Mouse (Mus musculus) hindbrain, embryonic 10.5 days (tissue): Measurements from ENCODE around the gene Cenph. TPM values are rescaled to one million over a fixed set of nuclear protein-coding genes. Genes with fewer than 3 reads are reported as not detected.
"Not testable (repeated sequence)": the region's sequence is repeated elsewhere in the genome, so short reads cannot be mapped to it uniquely, and the experiment has no call there.

ENCODE experiments used
- DNase-seq: peaks from one replicate; pipeline ENCODE4 v3.0.0-alpha.2; 2017; ENCODE audit warnings: low spot score
- H3K27ac ChIP-seq: fragments of 300-500 bp; sonication (generic); 2 replicates; pipeline ENCODE4 v1.5.1; 2016; ENCODE audit warnings: mild to moderate bottlenecking, moderate library complexity
- H3K27me3 ChIP-seq: fragments of 300-500 bp; sonication (generic); 2 replicates; pipeline ENCODE4 v1.6.1; 2016; ENCODE audit warnings: mild to moderate bottlenecking; ENCODE audit not compliant: poor library complexity, insufficient read depth, severe bottlenecking
- H3K36me3 ChIP-seq: fragments of 300-500 bp; sonication (generic); 2 replicates; pipeline ENCODE4 v1.6.1; 2016; ENCODE audit warnings: mild to moderate bottlenecking, moderate library complexity
- H3K4me1 ChIP-seq: fragments of 300-500 bp; sonication (generic); replicated peaks from 2 replicates; pipeline ENCODE4 v1.6.1; 2016; ENCODE audit warnings: mild to moderate bottlenecking
- H3K4me3 ChIP-seq: fragments of 300-500 bp; sonication (generic); 2 replicates; pipeline ENCODE4 v1.5.1; 2016; ENCODE audit warnings: mild to moderate bottlenecking, moderate library complexity
- H3K9me3 ChIP-seq: fragments of 300-500 bp; sonication (generic); 2 replicates; pipeline ENCODE4 v1.6.1; 2016; ENCODE audit warnings: mild to moderate bottlenecking, moderate library complexity
- WGBS: fragments of 180-500 bp; shearing (Covaris S2); methylation state at CpG from one replicate; pipeline ENCODE4 v1.1.7; 2016; 5-methylcytosine and 5-hydroxymethylcytosine counted together
- polyA plus RNA-seq: library from polyadenylated mRNA; unstranded; fragments of >200 nt; fragmentation: Nextera tagmentation; extraction: Ambion mirVana; gene quantifications from 2 replicates; pipeline ENCODE4 v1.2.1, GENCODE M21; 2016

Cenph gene
- polyA plus RNA-seq, 1 experiment from 2014 or later = 51.5 TPM

- Histone ChIP-seq H3K4me1 (peaks cover 14% of the 10 kb centered on the region), H3K9me3 (no peaks in the 10 kb centered on the region), H3K4me3 (no peak overlapping the region), H3K27ac (no peak overlapping the region), H3K27me3 (no peaks in the 10 kb centered on the region), H3K36me3 (peaks cover 17% of the 10 kb centered on the region)
- WGBS = 92% methylated on average over 5 of the region's 5 CpGs
- DNase-seq = no peak
Observed at GRCm38 (mm10) chr13:100742831-100743230, 32.9 kb downstream of the Cenph start.

GRCm38 (mm10) chr13:100732756-100733155 lies 42.9 kb downstream of the Cenph start:
- H3K4me3 ChIP-seq = no peak overlapping the region
- WGBS = 95% methylated on average over 2 of the region's 2 CpGs
- DNase-seq = no peak
- peaks cover 43% of the 10 kb centered on the region for H3K36me3 ChIP-seq
- no peak overlapping the region for H3K27ac ChIP-seq
- H3K27me3 ChIP-seq = no peaks in the 10 kb centered on the region
- H3K4me1 ChIP-seq = peaks cover 14% of the 10 kb centered on the region
- H3K9me3 ChIP-seq = no peaks in the 10 kb centered on the region

DNA sequence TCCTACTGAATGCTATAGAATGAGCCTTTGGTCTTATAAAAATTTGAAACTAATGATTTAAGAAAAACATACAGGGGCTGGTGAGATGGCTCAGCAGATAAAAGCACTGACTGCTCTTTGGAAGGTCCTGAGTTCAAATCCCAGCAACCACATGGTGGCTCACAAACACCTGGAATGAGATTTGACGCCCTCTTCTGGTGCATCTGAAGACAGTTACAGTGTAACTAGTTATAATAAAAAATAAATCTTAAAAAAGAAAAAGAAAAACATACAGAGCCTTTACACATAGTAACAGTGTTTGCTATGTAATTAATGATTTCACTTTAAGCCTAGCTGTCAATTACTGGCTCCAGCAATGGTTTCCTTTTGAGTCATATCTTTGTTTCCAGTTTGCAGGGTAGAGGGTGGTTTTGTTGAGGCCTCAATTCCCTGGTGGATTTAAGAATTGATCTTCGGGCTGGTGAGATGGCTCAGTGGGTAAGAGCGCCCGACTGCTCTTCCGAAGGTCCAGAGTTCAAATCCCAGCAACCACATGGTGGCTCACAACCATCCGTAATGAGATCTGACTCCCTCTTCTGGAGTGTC lies 44.1 kb downstream of the Cenph start:
- 91% methylated on average over 6 of the region's 6 CpGs for WGBS
- DNase-seq, H3K27me3 ChIP-seq, H3K9me3 ChIP-seq: not testable (repeated sequence)
- 0 out of 2 replicates have a peak overlapping the region, but pooled peaks have one; percentile 92 for H3K4me3 ChIP-seq
- H3K27ac ChIP-seq = peak overlapping the region; percentile 94
- peaks cover 48% of the 10 kb centered on the region for H3K36me3 ChIP-seq
- peaks cover 14% of the 10 kb centered on the region for H3K4me1 ChIP-seq

DNA sequence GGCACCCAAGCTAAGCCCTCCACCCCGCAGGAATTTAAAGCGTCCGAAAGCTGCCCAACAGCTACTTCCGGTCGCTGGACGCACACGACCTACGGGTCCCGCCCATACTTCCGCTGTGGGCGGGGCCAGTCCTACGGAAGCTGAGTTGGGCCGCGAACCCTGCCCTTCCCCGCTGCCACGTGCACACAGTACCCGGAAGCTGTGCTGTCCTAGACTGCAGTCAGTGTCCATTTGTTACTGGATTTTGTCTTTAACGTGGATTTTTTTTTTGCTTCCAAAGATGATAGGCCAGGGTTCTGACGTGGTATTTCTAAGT lies 44.9 kb downstream of the Cenph start, which contains the start of gene Cdk7:
Gene Cdk7 (minus strand): TSS at position 79 of the 316 bp plus-strand sequence.
- Histone ChIP-seq H3K27me3 (no peaks in the 10 kb centered on the region), H3K36me3 (peaks cover 47% of the 10 kb centered on the region), H3K9me3 (no peaks in the 10 kb centered on the region), H3K4me3 (peak within 1 kb of the TSS; percentile 92), H3K4me1 (peaks cover 14% of the 10 kb centered on the region), H3K27ac (peak within 1 kb of the TSS; percentile 94)
- WGBS = under 1% methylated on average over 19 of the region's 19 CpGs
- DNase-seq = peak; percentile 94

DNA sequence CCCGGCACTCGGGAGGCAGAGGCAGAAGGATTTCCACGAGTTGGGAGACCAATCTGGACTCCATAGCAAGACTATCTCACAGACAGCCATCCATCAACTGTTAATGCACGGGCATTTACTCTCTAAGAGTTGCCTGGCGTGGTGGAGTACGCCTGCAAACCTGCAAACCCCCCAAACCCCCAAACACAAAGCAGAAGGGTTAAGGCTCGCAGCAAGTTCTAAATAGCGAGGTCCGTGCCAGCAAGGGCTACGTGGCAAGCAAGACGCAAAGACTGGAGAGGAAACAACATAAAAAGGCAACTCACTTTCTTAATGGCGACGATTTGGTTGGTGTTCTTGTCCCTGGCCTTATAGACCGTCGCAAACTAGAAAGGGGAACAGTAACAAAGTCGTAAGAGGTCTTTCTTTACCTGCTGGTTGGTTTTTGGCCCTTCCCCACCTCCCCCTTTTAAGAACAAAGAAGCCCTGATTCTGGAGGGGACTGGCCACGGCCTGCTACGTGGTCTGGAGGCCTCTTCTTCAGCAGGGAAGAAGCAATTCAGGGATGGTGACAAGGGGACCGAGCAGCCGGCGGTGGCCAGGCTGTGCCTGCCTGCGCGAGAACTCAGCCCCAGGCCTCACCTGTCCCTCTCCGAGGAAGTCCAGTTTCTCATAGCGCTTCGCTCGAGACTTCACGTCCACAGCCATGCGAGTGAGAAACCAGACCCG lies 45.4 kb downstream of the Cenph start:
- Histone ChIP-seq H3K9me3 (no peaks in the 10 kb centered on the region), H3K4me3 (peak overlapping the region; percentile 92), H3K36me3 (peaks cover 48% of the 10 kb centered on the region), H3K27me3 (no peaks in the 10 kb centered on the region), H3K27ac (peak overlapping the region; percentile 94), H3K4me1 (peaks cover 14% of the 10 kb centered on the region)
- 2% methylated on average over 30 of the region's 30 CpGs for WGBS
- no peak for DNase-seq

DNA sequence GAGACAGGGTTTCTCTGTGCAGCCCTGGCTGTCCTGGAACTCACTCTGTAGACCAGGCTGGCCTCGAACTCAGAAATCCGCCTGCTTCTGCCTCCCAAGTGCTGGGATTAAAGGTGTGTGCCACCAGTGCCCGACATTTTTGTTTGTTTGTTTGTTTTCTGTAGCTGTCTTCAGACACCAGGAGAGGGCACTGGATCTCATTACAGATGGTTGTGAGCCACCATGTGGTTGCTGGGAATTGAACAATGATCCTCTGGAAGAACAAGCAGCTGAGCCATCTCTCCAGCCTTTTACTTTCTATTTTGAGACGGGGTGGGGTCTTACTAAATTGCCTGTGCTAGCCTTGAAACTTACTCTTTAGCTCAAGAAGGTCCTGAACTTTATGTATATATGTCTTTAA lies 47.2 kb downstream of the Cenph start:
- WGBS = 94% methylated on average over 4 of the region's 4 CpGs
- H3K27me3 ChIP-seq, H3K9me3 ChIP-seq, H3K4me3 ChIP-seq, H3K27ac ChIP-seq, DNase-seq: not testable (repeated sequence)
- peaks cover 14% of the 10 kb centered on the region for H3K4me1 ChIP-seq
- H3K36me3 ChIP-seq = peaks cover 51% of the 10 kb centered on the region

GRCm38 (mm10) chr13:100728086-100728485 lies 47.6 kb downstream of the Cenph start:
- DNase-seq = no peak
- Histone ChIP-seq H3K36me3 (peaks cover 55% of the 10 kb centered on the region), H3K4me1 (peaks cover 14% of the 10 kb centered on the region), H3K27me3 (no peaks in the 10 kb centered on the region), H3K27ac (no peak overlapping the region), H3K4me3 (0 out of 2 replicates have a peak overlapping the region, but pooled peaks have one; percentile 9), H3K9me3 (no peaks in the 10 kb centered on the region)
- 93% methylated on average over 5 of the region's 5 CpGs for WGBS

DNA sequence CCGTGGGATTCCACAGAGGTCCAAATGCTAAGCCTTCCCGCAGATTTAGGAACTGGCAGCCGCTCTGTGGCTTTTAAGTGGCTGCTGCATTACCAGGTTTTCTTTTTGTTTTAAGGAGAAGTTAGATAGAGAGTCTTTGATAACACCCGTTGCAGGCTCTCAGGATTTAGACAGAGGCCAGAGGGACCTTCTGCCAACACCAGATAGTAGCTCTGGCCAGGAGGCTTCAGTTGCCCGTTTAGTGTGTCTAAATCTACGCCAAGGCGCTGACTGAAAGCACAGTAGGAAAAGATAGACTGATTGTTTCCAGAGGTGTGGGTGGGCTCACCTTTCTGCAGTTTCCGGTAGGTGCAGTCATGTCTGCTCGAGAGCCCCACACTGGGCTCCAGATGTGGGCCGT lies 50.5 kb downstream of the Cenph start:
- peaks cover 82% of the 10 kb centered on the region for H3K36me3 ChIP-seq
- H3K4me3 ChIP-seq = no peak overlapping the region
- H3K9me3 ChIP-seq = no peaks in the 10 kb centered on the region
- no peak overlapping the region for H3K27ac ChIP-seq
- H3K27me3 ChIP-seq = no peaks in the 10 kb centered on the region
- DNase-seq = no peak
- H3K4me1 ChIP-seq = peaks cover 14% of the 10 kb centered on the region
- 89% methylated on average over 10 of the region's 10 CpGs for WGBS

GRCm38 (mm10) chr13:100724051-100724754 lies 51.5 kb downstream of the Cenph start:
- Histone ChIP-seq H3K4me1 (peaks cover 4% of the 10 kb centered on the region), H3K27me3 (no peaks in the 10 kb centered on the region), H3K27ac (no peak overlapping the region), H3K36me3 (peaks cover 91% of the 10 kb centered on the region), H3K9me3 (no peaks in the 10 kb centered on the region), H3K4me3 (no peak overlapping the region)
- WGBS = 82% methylated on average over 7 of the region's 7 CpGs
- DNase-seq = no peak

DNA sequence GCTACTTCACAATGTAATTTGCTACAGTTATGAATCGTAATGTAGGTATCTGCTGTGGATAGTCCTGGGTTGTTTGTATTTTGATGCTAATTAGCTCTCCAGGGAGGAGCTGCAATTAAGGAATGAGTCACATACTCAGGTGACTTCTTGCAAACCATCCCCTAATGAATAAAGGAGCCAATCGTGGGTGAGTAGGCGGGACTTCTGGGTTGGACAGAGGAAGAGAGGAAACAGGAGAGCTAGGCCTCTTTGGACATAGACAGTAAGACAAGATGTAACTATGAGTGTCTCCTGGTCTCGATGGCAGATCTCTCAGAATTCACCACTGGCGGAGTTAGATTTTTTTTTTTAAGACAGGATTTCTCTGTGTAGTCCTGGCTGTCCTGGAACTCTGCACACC lies 54.0 kb downstream of the Cenph start:
- H3K36me3 ChIP-seq = peaks cover 91% of the 10 kb centered on the region
- no peak overlapping the region for H3K4me3 ChIP-seq
- no peaks in the 10 kb centered on the region for H3K9me3 ChIP-seq
- H3K27ac ChIP-seq = no peak overlapping the region
- H3K4me1 ChIP-seq = no peaks in the 10 kb centered on the region
- no peak for DNase-seq
- H3K27me3 ChIP-seq = no peaks in the 10 kb centered on the region
- WGBS = 93% methylated on average over 5 of the region's 5 CpGs

DNA sequence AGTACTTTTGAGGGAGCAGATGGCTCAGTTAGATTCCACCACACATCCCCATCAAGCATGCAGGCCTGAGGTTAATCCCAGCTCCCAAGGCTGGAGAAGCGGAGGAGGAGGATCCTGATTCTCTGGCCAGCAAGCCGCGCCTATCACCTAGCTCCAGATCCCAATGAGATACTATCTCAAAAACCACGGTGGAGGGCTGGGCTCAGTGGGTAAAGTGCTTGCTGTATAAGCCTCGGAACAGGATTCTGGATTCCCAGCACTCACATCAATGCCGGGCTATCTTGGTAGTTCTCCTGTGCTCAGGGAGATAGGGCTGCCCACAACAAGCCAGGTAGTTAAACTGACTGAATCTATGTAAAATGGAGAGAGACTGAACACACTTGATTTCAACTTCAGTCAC lies 60.2 kb downstream of the Cenph start:
- H3K27ac ChIP-seq = no peak overlapping the region
- 93% methylated on average over 6 of the region's 6 CpGs for WGBS
- peaks cover 97% of the 10 kb centered on the region for H3K36me3 ChIP-seq
- H3K9me3 ChIP-seq = no peaks in the 10 kb centered on the region
- no peak overlapping the region for H3K4me3 ChIP-seq
- H3K4me1 ChIP-seq = no peaks in the 10 kb centered on the region
- no peaks in the 10 kb centered on the region for H3K27me3 ChIP-seq
- no peak for DNase-seq
